Mouse (Mus musculus) frontal cortex, postnatal 36 days (tissue): ENCODE results near the gene Cckbr.

Experiments used
- DNase-seq, 2 experiments: peaks; one replicate each; pipeline ENCODE4 v3.0.0; 2022; ENCODE audit warnings: low spot score in 2 of 2

Gene Cckbr

DNA sequence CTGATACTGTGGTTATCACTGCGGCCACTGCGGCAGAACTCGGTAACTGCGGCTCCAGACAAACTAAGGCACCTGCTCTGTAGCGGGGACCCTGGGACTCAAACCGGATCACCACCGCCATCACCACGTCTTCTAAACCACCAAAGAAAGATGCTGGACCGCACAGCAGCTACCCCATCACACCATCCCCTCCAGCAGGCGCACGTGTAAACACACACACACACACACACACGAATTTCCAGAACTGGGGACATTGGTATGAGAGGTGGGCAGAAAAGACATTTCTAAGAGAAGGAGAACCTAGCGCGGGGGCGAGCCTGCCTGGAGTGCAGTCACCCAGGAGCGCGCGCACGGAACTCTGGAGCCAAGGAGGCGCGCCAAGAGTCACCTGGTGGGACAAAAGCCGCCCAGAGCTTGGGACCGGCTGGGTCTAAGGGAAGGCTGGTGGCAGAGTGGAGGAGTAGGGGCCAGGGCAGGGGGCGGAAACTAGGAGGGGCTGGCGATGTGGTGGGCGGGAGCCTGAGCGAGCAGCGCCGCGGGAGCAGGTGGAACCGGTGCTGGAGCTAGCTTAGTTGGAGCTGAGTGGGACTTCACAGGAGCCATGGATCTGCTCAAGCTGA, at the start of gene Cckbr:
Gene Cckbr (plus strand): TSS at position 308 of the 620 bp plus-strand sequence.
- peak; percentile 66 for DNase-seq

DNA sequence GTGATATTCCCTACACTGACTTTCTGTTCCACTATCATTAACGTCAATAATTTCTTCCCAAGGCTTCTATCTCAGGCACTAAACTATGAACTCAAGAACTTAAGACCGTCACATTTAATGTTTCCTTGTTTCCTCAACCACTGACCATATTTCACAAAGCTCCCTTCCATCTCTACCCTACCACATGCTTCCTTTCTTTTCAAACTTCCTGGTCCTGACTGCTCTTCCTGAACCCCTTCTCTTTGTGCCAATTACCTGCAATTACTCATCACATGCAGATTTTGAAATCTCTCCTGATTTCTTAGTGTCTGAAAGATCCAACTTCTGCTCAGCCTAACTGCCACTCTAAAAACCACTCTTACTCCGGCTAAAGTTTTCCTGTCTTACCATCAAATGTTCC, 45.2 kb upstream of the Cckbr start:
- DNase-seq: no peak

DNA sequence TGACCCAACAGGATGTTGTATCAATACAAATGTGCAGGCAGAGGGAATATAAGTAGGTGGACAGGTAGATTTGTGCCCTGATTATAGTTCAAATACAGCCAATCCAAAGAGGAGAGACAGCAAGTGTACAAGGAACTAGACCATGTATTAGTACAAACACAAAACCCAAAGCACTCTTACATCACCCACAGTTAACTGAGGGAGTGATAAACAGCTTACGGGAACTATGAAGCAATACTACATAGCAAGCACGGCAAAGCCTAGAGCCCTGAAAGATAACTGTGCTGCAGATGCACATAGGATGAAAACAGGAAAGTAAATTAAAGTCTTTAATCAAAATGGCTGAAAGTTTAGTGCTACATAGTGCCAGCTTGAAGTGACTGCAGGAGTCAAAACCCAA, 37.8 kb upstream of the Cckbr start:
- no peak for DNase-seq

DNA sequence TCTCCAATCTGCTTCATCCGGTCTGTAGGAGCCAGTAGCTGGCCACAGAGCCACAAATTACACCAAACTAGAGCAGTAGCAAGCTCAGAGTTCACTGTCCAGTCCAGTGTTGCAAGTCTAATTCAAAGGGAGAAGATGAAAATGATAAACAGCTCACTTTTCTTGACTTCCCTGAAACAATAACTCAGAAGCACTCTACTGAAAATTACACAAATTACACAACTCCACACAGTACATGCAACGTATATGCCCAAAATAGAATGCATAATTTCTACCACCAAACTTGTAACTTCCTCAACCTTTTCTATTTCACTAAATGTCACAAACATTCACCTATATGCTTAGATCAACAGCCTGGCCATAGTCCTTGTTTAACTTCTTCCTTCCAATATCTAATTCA, 35.3 kb upstream of the Cckbr start:
- DNase-seq: no peak

DNA sequence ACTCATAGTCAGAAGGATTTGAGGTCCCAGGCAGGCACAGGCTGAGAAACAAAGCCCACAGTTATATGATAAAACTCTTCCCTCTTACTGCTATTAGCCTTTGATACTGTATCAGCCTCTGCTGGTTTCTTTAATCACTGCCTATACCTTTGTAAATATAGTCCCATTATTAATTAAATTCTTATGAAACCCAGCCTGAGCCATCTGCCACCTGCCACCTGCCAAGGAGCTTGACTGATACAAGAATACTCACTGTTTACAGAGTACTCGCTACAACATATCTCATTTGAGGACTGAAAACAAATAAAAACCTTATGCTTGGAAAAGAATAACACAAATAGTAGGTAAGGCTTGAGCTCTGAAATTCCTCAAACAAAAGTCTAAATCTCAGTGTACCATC, 30.9 kb upstream of the Cckbr start:
- no peak for DNase-seq

DNA sequence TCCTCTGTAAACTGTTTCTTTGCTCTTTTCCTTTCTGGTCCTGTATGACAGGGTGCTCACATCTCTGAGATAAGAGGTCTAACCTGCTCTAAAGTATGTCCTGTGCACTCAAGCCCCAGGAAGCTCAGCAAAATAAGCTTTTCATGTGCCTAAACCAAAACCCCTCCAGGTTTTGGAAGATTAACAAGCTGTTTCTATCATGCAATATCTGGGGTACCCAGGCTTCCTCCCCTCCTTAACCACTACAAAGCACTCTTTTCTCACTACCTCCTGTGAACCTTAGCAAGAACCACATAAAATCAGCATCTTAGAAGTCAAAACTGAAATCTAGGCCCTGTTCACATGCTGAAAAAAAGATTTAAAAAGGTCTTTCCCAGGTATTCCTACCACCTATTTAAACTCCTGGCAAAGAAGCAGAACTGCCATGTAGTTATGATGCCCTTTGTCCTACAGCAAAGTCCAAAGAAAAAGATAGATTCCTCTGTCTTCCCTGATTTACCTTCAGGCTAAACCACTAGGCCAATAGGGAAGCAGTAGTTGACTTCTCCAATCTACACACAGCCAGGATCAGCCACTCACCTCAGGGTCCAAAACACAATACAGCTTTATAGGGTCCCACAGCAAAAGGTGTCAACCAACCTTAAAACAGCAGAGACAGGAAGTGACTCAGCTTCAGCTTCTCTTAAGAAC, 30.3 kb upstream of the Cckbr start:
- no peak for DNase-seq

DNA sequence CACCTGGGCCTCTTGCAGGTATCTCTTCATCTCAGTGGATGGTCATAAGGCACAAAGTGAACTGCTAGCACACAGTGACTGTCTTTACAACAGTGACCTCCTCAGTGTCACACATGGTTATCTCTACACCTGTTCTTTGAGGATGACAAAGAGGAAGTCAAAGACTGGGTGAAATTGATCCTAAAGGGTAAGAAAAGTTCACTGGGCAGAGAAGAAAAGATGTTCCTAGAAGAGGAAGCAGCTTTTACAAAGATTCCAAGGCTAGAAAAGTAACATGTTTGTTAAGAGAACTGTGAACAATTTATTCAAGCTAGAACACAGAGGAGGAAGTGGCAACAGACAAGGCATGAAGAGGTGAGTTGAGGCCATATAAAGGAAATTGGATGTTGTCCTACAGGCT, 29.4 kb upstream of the Cckbr start:
- no peak for DNase-seq

DNA sequence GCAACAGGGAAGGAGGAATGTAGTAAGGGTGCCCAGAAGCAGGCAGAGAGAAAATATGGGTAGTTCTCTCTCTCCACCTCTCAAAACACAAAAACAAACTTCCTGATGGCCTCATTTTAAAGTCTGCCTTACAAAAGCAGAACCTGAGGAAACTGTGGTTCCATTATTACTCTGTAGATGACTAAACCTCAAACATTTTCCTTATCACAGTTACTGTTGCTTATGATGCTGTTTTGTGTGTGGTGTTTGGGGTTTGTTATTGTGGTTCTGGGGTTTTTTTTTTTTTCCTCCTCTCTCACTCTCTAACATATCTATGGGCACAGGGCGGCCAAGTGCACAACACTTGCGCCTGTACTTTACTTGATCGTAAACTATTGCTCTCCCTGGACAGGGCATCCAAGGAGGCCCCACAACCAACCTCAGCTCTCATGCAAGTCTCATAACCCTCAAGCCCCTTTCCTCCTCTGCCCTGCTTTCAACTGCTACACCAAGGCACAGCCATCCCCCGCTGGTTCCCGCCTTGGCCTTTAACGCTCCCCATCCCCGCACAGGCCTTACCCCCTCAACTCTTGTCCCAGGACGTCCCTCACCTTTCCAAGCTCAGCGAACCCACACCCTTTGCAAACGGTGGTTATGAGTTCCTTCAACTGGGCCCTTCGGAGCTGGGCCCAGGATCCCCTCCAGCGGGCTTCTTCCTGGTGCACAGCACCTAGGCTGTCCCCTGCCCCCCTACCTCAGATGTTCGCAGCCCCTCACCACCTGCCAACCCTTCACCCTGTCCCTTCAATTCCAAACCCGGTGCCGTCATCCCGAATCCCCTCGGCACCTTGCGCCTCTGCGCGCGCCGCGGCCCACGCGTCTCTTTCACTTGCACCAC, 26.2 kb upstream of the Cckbr start:
- no peak for DNase-seq

DNA sequence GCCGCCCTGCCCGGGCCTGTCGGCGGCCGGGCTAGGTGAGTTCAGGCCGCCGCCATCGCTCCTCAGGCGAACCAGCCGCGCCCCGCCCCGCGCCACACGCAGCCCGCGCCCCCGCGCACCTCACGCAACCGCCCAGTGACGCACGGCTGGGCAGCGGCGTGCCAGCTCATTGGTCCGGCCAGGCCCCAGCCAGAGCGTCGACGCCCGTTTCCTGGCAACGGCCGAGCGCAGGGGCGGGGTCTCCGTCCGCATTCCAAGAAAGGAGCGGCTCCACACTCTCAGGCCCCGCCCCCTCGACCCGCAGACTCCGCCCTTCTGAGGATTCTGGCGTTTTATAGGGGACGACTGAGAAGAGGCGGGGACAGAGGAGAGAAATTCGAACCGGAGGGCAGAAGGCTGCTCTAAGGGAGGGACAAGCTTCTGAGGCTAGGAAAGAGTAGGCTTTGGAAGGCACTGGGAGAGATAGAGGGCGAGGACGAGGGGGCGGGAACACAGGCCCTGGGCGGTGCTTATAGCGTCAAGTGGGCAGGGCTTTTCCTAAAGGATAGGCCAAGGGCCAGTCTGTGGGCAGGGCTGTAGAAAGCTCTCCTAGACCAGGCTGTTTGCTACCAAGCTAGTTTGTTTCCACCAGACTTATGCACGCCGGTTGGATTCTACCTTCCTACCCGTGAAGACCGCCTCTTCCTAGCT, 25.5 kb upstream of the Cckbr start, which contains the start of gene Fam160a2:
Gene Fam160a2 (minus strand): TSS at position 120 of the 690 bp plus-strand sequence.
- DNase-seq: peak; percentile 99

DNA sequence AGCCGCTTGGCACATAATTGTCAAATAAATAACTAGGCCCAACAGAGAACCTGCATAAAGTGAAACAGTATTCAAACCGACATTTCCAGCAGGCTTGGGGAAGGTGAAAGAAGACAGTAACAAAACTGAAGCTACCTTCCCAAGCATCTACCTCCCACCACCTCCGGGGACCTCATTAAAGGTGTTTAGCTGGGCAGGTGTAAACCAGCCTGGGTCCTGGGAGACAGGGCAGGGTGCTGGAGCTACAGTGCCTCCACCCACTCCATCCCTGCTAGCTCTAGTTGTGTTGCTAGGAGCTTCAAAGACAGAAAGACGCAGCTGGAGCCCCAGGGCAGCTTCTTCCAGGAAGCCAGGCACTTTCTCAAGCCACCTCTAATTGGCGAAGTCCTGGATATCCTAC, 21.3 kb upstream of the Cckbr start, which contains the start of gene Cnga4:
Gene Cnga4 (plus strand): TSS at position 301 of the 400 bp plus-strand sequence.
- DNase-seq: no peak

DNA sequence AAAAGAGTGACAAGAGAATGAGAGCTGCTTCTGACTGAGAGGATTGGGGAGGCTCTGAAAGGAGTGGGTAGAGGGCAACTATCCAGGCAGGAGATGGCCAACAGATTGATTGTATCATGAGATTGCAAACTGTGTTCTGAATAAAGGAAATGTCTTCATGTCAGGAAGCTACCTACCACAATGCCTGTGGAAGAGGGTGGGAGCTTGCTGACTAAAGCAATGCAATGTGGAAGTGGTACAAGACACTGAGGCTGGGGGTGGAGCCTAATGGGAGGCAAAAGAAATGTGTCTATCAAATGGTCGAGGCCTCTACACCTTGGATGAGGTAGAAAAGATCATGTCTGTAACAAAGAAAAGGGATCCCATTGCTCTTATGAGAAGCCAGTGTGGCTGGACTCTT, 19.2 kb upstream of the Cckbr start:
- no peak for DNase-seq

DNA sequence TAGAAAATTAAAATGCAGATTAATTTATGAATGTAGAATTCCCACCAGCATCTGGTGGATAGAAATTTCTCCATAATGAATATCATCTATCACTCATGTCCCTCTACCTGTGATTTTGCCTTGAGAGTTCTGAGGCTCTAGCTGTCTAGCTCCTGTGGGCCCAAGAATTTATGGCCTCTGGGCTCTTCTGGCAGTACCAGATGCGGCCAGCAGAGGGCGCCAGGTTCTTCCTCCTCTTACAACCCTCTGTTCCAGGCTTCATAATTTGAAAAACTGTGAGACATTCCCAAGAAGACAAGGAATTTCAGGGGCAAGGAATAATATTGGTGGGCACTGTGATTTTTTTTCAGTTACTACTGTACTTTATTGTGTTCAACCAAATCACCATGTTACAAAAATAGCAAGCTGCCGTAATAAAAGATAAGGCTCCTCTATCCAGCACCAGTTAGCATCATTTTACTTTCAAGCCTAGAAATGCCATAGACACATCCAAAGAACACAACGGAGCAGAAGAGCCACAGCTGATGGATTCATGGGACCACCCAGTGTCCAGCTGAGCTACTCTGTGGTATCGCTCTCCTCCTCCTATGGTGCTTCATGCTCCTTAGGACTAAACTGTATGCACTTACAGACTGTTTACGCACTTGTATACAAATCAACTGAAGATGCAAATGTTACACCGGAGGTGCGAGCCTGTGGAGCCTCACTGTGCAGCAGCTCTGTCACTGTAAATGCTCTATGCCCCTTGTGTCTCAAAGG, 13.5 kb upstream of the Cckbr start:
- peak; percentile 82 to 94 for DNase-seq

DNA sequence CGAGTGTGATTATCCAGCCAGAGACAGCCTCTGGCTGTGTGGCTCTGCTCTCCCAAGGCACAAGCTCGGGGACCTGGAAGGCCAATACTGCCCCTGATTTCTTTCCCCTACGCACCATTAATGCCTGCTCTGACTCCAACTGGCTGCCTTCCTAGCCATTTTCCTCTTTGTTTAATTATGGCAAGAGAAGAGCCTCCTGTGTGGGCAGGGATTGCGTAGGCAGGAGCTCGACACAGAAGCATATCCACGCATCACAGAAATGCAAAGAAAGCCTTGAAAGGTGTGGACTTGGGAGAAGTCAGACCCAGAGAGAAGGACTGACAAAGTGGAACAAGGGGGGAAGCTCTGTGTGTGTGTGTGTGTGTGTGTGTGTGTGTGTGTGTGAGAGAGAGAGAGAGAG, 11.1 kb upstream of the Cckbr start:
- peak in 1 of 2 experiments; percentile 45 for DNase-seq

DNA sequence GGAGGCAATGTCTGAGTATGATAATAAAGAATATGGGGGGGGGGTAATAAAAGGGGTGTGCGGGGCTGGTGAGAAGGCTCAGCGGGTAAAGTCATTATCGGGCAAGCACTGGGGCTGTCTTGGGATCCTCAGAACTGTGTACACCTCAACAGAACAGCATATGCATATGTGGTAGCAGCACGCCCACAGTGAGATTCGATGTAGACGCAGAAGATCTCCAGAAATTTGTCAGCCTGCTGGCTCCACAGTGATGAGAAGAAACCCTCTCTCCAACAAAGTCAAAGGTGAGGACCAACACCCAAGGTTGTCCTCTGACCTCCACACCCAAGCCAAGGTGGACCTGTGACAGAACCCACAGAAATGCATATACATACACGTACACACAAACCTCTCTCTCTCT, 9.0 kb upstream of the Cckbr start:
- no peak for DNase-seq

DNA sequence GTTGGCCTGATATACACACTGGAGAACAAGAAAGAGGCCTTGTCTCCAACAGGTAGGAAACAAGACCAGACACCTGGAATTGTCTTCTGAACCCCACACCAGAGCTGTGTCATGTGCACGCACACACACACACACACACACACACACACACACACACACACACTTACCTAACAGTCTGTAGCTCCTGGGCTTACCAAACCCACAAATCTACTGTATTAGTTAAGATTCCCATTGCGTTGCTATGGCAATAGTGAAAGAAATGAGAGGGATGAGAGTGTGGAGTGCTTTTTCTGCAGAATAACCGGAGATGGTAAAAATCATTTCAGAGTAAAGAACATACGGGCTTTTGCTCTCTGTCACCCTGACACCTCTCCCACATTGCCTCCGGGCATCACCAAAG, 7.4 kb upstream of the Cckbr start:
- DNase-seq: no peak

DNA sequence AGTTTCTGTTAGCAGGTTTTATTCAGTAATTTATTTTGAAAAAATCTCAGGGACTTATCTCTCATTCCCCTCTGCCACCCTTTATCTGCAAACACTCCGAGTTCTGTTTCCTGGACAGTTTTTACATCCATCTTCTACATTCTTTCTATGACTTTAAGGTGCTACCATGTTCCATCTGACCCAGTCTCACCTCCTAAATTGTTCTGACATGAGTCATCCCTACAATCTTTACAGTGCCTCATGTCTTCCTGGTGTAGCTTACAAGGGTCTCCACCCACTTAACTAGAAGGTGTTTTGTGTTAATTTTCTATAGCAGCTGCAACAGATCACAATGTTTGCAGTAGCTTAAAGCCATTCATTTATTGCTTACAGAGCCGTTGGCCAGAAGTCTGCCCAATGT, 4.6 kb upstream of the Cckbr start:
- no peak for DNase-seq

DNA sequence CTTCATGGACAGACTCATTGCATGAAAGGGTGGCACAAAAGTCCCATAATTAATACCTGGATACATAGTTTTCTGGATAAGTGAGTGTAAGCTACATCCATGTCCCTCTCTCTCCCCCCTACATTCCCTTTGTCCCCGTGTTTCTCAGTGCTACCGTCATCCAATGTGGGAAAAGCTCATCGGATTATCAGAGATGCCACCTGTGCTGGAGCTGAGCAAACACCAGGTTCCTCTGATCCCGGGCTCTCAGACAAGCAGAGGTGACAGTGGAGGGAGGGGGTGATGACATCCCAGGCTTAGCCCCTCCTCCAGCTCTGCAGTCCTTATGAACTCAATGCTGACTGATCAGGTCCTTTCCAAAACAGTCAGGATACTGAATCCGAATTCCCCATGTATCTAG, 1.2 kb upstream of the Cckbr start:
- no peak for DNase-seq

DNA sequence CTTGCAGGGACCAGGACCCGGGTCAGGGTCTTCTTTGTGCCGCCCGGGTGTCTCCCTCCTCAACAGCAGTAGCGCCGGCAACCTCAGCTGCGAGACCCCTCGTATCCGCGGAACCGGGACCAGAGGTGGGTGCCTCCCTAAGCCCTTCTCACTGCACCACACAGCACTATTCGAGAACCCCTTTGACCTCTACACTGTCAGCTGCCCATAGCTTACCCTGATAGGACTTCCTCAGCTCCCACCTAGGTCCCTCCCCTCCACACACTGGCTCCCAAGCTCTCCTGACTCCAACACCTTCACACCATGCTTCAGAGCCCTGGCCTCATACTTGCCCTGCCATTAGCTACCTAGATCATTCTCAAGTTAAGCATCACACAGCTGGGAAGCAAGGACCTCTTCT, 520 bp downstream of the Cckbr start:
- no peak for DNase-seq

DNA sequence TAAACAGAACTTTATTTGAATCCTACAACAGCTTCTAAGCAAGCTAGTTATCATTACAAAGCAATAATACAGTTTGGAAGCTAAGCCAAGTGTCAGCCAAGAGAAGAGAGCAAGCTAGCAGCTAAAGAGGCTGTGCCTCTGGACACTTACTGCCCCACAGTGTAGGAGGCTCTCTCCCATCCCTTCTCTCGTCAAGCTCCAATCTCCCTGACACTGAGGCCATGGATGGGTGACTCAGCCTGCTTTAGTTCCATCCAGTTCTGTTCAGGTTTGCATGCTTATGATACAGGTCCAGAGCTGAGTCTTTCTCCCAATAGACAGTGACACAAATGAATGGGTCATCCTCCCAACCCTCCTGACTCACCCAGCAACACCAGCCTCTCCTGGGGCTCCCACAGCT, 6.5 kb downstream of the Cckbr start:
- no peak for DNase-seq

DNA sequence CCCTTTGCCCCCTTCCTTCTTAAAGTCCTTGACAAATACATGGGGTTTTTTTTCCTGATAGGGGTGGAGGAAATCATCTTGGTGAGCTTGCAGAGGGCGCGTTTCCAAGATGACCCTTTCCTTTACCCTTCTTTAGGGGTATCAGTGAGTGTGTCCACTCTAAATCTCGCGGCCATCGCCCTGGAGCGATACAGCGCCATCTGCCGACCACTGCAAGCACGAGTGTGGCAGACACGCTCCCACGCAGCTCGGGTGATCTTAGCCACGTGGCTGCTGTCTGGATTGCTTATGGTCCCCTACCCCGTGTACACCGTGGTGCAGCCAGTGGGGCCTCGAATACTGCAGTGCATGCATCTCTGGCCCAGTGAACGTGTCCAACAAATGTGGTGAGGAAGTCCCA, 8.3 kb downstream of the Cckbr start:
- no peak for DNase-seq

DNA sequence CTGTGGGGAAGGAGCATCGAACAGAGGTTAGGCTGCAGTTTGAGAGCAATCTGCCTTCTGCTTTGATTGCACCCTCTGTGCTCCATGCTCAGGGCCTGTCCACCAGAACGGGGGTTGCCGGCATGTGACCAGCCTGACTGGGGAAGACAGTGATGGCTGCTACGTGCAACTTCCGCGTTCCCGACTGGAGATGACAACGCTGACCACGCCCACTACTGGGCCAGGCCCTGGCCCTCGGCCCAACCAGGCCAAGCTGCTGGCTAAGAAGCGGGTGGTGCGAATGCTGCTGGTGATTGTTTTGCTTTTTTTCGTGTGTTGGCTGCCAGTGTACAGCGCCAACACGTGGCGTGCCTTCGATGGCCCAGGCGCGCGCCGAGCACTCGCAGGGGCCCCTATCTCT, 9.3 kb downstream of the Cckbr start:
- DNase-seq: no peak
